Mouse (Mus musculus): Measurements from ENCODE around the gene Lrch1.

Gene Lrch1

DNA sequence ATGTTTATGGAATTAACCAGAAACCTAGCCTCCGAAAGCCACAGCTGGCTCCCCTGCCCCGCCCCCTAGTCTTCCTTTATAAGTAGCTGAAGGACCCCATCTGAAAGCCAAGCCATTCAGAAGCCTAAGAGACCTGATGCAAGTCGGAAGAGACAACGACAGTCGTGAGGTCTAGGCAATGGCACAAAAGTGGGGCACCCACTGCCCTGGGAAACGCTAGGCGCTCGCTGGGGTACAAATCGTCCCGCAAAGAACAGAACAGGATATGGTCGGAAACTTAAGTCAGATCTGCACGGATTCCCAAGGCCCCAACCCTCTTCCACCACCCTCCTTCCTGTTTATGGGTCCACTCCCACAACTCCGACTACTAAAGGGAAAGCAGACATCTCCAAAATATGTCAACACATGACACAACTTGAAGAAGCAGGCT is 1.3 kb downstream of the Lrch1 start:
- DNase-seq: no peak

DNA sequence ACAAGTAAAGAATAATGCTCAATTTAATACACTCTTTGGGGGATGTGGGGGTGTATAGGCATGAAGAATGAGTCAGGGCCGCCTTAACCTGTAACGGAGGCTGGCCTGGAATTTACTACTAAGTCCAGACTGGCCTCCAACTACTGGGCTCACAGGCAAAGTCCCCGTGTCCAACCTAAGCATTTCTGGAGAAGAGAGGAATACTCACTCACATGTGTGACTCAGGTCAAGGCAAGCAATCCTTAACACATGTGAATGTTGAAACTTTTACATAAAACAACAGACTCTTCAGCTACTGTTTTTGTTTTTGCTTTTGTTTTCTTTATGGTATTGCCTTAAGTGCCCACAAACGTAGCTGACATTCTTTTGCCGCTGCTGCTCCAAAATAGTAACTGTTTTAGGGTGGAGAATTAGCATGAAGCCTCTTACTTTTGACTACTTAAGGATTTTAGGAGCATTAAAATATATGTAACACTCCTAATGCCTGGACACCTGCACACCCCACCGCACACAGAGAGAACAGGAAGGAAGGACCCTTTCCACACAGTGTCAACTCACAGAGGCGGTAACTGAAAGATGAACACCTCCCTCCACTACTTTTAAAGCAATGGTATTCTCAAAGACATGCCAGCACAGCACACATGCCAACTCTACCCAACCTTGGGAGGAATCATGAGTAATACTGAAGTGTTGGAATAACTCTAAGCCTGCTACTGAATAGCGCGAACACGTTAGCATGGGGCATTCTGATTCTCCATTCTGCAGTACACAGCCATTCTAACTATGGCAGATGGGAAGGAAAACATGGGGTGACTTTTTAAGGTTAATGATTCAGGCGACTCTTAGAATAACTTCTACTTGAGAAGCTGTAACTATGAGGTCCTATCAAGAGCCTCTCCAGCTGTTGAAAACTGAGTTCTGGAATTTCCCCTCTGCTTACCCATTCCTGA is 2.1 kb downstream of the Lrch1 start:
- no peak for DNase-seq

DNA sequence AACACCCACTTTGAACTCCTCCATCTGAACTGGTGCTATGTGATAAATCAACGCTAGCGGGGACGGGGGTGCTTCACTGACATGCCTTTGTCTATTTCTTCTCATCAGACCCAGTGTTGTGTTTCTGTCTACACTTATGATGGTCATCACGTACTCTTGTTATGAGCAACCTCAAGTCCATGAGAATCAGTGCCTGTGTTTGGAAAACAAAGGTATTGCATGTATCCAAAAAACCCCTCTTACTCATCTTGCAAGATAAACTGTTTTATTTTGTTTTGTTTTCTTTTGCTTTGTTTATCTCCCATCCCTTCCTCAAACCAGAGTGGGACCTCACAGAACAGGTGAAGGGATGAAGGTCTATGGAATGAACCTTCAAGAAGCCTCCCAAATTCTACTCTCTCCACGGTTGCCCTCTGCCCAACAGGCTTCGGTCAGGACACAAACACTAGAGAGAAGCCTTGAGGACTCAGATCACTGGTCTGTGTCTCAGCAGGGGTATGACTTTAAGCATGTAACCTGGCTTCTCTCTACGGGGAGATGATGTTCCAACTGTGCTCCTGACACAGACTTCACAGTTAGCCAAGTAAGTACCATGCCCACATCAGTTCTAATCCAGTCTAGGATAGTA is 3.4 kb downstream of the Lrch1 start:
- DNase-seq: no peak

DNA sequence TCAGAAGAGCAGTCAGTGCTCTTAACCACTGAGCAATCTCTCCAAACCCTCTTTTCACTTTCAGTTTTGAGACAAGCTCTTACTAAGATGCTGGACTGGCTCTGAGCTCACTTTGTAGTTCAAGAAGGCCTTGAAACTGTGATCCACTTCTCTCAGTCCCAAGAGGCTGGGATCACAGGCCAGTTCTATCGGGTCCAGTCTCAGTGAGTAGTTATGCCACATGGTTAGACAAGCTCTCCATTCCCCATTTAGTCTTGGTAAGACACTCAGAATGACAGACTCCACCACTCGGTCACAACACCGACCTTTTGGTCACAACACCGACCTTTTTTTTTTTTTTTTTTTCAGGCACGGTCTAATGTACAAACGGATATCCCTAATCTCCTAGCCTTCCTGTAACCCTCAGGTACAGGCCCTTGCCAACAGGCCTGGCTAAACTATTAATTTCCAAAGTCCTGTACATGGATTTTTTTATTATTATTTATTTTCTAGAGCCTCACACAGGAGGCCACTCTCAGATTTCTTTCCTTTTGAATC is 4.0 kb downstream of the Lrch1 start:
- no peak for DNase-seq

DNA sequence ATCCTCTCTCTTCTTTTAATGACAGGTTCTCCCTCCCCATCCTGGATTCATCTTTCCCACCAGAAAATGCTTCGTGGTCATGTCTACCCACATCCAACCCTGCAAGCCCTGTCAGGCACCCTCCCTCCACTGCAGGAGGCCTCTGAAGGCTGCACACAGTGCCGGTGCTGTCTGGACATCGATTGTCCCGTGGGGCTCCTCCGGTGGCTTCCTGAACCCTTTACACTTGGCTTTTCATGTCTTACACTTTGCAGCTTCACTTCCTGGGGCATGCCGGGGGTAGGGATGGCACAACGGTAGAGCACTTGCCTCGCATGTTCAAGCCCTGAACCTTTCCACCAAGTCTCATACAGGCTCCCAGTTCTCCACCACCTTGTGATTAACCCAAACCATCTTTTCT is 4.7 kb downstream of the Lrch1 start:
- no peak for DNase-seq

DNA sequence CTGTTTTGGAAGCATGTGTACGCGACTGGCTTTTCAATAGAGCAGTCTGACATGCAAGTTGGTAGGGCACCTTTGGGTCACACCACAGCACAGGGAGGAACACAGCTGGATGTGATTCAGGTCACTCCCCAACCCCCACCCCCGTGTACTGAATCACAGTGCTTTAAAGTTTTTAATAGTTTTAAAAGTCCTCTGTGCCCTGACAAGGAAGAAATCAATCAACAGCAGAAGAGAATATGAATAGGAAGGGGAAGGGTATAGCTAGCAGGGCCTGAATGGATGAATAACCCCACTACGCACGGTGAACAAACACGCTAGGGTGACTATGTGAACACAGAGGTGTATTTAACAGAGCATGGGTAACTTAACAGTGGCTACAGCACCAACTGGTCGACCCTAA is 6.1 kb downstream of the Lrch1 start:
- DNase-seq: no peak

DNA sequence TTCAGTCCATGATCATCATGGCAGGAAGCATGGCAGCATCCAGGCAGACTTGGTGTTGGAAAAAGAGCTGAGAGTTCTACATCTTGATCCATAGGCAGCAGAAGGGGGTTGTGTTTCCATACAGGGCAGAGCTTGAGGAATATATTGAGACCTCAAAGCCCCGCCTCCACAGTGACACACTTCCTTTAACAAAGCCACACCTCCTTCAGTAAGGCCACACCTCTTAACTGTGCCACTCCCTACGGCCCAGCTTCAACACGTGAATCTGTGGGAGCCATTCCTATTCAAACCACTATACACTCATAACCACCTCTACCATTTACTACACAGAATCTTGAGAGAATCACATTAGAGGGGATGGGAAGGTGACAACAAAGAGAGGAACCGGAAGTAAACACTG is 6.9 kb downstream of the Lrch1 start:
- DNase-seq: no peak

DNA sequence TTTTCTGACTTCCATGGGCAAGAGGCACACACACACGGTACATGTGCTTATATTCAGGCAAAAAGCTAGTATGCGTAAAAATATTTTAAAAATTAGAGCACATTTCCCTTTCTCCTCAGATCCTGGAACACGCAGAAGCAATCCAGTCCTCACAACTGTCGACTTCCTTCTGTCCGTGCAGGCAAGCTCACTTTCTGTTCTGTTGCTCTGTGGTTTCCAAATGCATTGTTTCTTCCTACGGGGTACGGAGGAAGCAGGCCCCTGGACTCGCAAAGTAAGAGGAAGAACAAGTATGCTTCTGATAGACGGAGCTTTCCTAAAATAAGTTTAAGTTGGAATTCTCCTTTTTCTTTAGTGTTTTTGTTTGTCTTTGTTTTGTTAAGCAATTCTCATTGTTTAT is 8.3 kb downstream of the Lrch1 start:
- no peak for DNase-seq

DNA sequence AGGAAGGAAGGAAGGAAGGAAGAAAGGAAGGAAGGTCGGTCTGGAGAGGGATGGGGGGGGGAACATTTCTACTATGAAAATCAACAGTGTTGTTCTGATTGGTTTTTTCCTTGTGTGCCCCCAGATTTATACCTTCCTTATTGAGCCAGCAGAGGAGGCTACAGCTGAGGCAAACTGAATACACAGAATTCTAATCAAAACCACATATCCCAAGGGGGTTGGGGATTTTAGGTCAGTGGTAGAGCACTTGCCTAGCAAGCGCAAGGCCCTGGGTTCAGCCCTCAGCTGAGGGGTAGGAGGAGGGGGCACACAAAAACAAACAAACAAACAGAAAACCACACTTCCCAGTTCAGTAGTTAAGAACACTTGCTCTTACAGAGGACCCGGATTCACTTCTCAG is 8.8 kb downstream of the Lrch1 start:
- no peak for DNase-seq

DNA sequence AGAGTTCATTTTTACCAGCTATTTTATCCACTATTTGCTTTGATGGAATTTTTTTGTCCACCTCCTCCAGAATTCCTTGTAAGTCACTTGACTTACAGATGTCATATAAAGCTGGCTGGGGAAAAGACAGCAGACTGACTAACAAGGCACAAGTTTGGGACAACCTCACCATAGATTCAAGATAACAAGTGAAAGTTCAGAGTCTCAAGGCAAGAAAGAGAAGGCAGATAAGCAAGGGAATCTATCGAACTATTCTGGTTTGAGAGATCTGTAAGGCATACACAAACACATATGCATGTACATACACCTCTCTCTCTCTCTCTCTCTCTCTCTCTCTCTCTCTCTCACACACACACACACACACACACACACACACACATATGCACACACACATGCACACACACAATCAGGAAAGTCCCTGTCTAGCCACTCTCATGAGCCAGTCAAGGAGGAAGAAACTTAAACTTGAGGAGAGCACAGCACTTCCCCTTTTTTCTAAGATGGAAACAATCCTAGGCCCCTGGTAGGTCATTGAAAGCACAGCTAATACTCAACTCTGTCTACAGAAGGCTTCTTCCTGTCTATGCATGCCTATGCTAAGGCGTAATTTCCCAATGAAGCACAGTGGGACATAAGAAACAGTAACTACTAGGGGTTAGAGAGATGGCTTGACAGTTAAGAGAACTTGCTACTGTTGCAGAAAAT is 11.0 kb downstream of the Lrch1 start:
- DNase-seq: no peak

DNA sequence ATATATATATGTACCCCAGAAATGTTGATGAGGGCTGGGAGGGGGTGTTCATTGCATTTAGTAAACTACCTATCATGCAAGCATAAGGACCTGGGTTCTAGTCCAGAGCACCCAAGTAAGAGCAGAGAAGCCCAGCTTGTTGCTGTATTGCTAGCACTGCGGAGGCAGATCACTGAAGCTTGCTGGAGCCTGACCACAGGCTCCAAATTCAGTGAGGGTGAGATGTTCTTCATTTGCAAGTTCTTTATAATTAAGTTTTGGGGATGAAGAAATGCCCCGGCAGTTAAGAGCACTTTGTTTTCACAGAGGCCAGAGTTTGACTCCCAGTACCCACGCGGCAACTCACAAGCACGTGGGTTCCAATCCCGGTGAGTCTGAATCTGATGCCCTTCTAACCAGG is 12.6 kb downstream of the Lrch1 start:
- no peak for DNase-seq

DNA sequence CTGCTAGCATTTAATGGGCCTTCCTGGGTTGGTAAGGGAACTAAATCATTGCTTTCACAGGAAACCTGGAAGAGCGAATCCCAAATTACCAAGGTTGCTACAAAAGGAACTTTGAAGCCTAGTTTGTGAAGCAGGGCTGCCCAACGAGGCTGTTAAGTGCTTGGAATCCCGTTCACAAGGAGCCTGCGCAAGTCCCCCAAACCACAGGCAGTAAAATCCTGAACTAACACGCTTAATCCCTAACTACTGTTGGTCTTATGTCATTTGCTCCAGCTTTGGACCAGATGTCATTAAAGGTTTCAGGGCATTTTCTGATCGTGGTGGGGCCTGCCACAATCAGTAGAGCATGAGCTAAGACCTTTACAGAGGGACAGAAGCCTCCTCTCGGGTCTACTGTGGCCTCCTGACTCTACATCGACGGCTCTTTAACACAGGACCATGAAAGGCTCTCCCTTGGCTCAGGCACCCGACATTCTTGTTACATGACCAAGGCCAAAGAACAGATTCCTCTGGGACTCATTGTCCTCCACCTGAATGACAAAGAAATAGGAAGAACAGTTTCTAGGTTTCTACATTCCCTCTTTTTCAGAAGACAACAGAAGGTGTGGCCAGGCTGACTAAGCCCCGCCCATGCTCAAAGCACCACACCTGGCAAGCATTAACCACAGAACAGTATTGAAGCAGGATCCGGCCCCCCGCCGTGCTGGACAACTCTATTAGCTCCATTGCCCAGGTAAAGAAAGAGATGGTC is 13.5 kb downstream of the Lrch1 start:
- no peak for DNase-seq

DNA sequence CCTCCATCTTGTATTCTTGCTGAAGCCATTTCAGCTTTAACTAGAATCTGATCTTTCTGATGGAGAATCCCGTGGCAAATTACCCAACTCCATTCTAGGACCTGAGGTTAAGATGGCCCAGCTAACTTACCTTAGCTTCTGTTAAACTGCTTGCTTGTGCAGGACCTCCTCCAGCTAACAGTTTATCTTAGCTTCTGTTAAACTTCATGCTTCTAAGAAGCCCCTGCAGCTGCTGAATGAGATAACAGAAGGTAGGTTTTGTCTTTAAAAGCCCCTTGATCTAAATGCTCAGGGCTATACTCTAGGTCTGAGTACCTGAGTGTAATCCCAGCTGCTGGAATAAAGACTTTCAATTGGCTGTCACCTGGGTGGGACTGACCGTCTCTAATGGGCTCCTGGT is 17.9 kb downstream of the Lrch1 start:
- DNase-seq: no peak

DNA sequence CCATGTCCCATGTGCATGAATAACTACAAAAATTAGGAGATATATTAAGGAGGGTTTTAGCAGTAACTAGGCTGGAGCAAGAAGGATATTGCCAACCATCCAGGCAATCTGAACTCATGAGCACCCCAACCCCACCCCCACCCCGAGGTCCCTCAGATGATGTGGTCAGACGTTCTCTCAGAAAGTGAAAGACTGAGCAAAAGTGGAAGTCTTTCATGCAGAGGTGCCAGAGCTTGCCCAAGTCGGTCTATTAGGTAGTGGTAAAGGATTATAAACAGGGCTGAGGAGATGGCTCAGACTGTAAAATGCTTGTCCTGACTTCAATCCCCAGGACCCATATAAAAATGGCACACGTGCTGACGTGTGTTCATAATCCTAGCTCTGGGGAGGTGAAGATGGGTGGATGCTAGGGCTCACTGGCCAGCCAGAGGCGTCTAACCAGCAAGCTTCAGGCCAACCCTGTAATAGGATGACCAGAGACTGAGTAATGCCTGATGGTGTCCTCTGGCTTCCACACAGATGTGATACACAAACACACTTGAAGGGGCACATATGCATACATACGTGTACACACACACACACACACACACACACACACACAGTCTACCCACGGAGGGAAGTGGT is 18.8 kb downstream of the Lrch1 start:
- DNase-seq: no peak

DNA sequence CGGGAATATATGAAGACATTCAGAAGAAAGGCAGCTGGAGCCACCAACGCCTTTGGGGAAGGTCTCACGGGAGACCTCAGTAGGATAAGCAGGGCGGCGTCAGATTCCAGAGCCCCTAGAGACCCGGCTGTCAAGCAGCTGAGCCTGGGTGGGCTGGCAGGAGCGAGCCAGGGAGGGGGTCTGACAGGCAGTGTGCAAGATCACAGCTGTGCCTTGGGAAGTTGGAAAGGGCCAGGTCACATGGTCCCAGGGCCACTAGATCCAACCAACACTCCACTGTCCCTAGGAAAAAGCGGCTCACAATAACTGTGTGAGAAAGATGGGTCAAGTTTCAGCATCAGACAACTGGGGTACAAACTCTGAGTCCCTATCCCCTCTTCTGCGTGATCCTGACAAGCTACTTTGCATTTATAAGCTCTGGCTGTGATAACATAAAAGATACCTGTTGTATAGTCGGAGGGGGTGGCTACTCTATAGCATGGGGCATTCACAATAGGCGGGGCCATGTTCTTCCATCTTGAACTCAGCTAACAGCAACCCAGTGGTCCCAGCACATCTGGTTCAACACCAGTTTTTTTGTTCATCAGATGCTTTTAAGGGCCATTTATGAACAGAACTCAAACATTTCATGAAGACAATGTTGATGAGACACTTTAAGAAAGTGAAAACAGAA is 20.6 kb downstream of the Lrch1 start:
- DNase-seq: no peak

DNA sequence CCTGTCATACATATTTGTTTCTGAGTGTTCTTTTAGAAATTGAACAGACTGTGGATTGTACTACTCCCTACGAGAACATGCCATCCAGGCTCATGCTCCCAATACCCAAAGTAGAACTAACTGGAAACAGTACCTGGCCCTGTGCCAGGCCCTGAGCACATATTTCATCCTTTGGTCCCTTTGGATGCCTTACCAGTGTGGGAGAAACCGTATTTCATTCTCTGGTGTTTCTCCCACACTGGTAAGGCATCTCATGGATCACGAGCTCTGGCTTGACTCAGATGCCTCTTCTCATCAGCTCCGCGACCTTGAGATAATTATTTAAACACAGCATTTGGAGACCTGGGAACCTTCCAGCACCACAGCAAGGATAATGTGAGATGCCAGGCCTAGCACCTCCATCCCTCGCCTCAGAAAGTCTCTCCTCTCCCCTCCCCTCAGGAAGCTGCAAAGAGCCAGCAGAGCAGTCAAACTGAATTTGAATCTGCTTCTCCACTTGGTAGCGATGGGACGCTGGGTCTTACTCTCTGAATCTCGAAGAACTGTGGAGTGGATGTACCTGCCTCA is 21.6 kb downstream of the Lrch1 start:
- peak in 1 of 2 experiments; percentile 59 for DNase-seq

DNA sequence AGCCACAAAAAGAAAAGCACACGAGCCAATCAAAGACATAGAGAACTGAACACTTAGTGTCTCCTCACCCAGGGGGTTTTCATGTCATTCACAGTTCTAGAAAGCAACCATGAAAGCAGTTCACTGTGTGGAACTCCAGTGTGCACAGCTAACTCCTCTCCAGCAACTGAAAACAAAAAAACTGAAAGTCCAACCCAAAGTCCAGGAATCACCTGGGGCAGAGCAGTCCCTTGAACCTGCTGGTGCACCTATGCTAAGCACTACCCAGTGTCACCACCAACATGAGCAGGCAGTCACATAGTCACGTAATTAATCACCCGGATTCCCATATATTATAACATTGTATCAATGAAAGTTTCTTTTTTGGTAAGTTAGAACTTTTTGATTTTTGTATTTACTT is 23.2 kb downstream of the Lrch1 start:
- DNase-seq: no peak

DNA sequence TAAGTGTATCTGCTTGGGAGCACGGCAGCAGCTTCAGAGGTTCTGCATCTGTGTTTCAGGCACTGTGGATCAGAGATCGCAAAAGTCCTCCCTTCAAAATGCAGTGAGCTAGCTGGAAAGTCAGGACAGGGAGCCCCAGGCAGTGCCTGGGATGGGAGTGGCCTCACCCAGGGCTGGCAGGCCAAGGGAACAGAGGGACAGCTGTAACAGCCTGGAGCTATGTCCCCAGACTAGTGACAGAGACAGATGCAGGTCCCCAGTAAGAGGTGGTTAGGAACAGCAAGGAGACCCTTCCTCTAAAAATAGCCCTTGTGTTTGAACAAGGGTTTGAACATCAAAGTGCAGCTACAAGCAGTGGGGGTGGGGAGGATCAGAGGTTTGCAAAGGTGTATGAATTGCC is 23.6 kb downstream of the Lrch1 start:
- DNase-seq: no peak

DNA sequence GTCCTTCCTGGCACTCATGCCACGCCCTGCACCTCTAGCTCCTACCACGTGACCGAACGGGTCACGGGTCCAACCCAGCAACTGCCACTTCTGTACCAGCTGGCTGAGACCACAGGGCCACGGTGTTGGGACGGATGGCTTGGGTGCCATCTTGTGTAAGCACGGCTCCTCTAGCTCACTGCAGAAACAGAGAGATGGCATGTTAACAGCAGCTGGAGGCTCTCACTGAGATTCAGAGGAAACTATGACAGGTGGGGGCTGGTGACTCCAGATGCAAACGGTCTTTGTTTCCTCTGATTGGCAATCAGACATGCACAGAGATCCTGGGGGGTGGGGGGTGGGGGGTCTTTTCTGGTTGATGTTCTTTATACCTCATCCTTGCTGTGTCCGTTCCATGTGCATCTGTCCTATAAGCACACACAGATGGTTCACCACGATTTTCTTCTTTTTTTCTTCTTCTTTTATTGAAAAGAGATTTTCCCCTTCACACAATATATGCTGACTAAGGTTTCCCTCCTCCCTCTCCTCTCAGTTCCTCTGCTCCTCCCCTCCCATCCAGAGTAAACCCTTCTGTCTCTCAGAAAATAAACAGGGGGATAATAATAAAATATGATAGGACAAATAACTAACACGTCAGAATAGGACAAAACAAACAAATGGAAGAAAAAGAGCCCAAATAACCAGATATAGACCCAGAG is 25.5 kb downstream of the Lrch1 start:
- peak in 1 of 2 experiments; percentile 71 for DNase-seq

DNA sequence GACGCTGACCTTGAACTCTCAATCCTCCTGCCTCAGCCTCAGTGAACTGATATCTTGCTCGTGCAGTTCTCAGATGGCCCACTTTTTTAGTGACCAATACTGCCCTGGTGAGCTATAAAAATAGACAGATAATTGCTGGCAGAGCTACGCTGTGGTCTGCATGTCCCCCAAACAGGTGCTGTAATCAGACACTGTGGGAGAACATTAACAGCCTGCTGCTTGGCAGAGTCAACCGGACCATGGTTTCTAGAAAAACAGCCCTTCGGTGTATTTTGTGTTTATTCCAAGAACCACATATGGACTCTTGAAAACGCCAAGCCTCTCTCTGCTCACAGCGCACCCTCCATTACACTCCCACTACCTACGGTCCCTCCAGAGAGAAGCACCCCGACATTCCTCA is 26.2 kb downstream of the Lrch1 start:
- DNase-seq: no peak

DNA sequence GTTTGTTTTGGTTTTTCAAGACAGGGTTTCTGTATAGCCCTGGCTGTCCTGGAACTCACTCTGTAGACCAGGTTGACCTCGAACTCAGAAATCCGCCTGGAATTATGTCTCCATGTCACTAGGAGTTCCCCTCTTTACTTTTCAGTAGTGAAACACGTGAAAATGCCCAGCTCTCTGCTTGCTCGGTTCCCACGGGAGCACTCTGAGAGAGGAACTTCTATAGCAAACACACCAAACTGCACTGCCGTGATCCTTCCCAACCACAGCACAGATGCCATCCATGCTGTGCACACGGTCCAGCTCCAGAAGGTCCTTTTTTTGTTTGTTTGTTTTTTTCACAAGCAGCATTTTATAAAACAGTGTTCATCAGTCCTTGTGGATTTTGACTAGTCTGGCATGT is 28.5 kb downstream of the Lrch1 start:
- no peak for DNase-seq
